Mouse (Mus musculus) embryo, embryonic 11 days (tissue): ENCODE measurements around the gene Fbxl19.
A peak's percentile ranks its signal among the peaks of the same experiment; 100 is the strongest.
"Not testable (repeated sequence)": the region's sequence is repeated elsewhere in the genome, so short reads cannot be mapped to it uniquely, and the experiment has no call there.

Source experiments
- DNase-seq: peaks from one replicate; pipeline ENCODE4 v3.0.0-alpha.2; 2015

Gene Fbxl19

GRCm38 (mm10) chr7:127732066-127732465, 12.3 kb upstream of the Fbxl19 start, which contains the start of gene Ctf2:
Gene Ctf2, minus strand, starts transcription at chr7:127732166.
- DNase-seq: not testable (repeated sequence)

- peak; percentile 97 for DNase-seq
These were observed 908 bp downstream of the Fbxl19 start for GRCm38 (mm10) chr7:127745251-127745651.

DNA sequence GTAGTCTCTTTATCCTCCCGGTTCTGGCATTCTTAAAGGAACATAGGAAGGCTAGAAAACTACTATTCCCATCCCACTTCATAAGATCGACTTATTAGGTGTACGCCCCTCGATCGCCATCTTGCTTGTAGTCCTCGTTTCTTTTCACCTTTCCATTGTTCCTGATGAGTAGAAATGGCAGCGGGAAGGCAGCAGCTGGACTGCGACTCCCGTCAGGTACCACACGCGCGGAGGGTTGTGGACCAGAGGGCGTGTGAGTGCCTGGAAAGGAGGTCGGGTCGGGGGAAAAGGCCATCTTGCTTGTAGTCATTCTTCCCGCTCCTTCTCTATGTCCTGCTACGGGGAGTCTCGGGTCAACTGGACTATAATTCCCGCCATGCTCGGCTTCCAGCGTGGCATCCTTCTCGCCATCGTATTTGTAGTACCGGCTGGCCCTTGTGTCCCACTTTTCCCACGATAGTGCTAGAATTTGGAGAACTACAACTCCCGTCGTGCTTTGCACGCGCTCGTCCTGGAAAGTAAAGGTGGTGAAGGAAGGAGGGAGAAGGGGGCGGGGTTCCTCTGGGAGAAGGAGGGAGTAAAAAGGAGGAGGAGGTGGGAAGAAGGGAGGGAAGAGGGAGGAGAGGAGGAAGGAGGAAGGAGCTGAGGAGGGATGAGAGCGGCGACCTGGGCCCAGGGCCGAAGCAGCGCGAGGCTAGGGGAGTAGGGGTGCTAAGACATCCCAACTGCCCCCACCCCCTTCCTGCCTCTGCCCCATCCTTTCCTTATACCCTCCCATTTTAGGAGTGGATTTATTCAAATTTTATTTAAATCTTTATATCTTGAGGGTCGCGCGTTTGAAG, 1.5 kb downstream of the Fbxl19 start:
- DNase-seq: peak; percentile 97

DNA sequence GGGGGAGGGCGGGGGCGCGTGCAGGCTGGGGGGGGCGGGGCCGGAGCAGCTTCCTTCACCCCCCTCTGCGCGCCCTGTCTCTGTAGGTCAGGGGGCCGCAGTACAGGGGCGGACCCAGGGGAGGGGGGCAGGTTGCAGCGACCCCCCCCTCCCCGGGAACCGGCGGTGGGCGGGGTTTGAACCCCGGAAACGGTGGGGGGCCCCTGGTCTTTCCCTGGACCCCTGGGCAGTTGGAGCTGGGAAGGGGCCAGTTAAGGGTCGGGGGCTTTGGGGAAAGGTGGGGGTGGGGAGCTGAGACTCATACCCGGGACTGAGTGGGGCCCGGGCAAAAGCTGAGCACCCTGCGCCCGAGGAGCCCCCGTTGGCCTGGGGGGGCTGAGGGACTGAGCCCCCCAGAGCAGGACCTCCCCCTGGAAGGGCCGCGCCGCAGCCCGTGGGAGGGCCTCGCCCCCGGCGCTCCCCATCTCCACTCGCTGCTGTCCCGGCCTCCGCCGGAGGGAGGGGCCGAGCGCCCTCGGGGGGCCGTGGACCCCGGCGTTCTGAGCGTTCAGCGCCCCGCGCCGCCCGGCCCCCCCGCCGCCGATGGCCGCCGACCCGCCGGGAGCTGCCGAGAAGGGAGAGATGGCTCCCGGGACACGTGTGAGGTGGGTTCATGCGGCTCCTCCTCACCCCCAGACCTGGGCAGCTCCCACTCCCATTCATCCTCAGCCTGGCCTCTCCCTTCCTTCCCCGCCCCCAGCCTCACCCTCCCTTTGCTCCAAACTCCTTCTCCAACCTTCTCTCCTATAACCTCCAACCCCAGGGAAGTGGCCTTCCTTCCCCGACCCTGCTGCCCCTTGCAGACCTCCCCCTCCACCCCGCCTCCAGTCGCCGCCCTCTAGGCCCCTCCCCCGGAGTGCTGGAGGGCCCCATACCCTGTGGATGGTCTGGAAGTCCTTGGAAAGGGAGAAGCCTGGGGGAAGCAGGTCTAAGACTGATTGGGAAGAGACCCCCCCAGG, 2.5 kb downstream of the Fbxl19 start:
- DNase-seq: peak; percentile 80

DNA sequence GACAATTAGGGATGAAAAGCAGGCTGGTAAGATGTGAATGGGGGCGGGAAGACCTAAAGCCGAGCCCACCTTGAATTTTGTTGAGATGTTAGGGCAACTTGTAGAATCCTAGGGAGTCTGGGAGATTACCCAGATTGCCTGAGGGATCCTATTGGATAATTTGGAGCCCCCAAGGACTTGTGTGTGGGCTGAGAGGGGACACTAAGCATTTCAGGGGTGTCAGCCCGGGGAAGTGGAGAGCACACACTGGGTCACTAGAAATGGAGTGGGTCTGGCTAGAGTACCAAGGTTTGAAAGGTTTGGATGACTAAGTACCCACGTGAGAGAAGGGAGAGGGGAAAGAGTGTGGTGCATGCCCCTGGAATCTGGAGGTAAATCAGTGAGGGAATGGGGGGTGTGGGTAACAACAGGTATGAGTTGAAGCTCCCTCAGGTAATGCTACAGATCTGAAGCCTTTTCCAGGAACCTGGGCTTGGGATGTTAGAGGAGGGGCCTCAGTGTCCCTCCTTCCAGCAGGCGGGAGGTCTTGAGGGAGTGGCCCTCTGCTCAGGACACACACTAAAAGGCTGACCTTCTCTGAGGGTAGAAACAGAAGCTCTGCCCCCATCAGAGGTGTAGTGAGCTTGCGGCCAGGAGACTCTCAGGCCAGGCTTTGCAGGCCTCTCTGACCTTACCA, 3.4 kb downstream of the Fbxl19 start:
- no peak for DNase-seq

DNA sequence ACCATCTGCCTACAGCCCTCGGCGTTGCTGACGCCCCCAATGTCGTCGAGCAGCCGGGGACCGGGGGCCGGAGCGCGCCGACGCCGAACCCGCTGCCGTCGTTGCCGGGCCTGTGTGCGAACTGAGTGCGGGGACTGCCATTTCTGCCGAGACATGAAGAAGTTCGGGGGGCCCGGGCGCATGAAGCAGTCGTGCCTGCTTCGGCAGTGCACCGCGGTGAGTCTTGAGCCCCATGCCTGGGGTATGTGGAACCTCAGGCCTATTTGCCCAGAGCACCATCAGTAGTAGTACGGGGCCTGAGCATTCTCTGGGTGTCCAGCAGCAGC, 3.9 kb downstream of the Fbxl19 start:
- DNase-seq: no peak

- DNase-seq: no peak
These were observed 6.1 kb downstream of the Fbxl19 start for GRCm38 (mm10) chr7:127750131-127751127.

DNA sequence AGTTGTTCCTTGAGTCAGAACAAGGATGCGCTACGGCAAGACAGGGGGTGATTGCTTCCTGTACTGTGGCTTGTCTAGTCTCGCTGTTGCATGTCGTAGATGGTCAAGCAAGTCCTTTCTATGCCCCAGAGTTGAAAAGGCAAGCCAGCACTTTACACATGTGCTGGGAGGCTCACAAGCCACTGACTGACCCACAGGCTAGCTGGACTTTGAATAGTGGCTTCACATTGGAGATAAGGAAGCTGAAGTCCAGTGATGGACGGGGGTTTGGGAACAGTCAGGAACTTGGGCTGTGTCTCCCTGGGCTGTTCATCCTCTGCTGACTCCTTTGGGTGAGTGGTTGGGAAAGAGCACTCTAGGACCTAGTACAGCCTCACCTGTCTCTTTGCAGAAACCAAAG, 7.3 kb downstream of the Fbxl19 start:
- no peak for DNase-seq

- no peak for DNase-seq
These were observed 7.7 kb downstream of the Fbxl19 start for GRCm38 (mm10) chr7:127752069-127752468.

DNA sequence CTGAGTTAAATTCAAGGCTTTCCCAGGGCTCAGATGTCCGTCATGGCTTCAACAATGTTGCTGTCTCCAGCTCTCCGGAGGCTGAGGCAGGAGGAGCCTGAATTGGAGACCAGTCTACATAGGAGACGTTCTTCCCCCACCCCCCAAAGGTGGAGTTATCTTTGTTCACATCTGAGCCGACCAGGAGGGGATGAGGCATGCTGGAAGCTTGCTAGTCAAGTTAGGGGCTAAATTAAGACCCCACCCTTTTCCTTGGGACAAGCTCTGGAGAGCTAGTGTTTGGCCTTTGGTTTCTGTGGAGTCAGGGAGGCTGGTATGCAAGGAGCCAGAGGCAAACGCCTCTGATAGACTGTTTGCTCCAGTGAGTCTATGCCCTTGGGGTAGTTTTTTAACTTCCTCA, 8.8 kb downstream of the Fbxl19 start:
- DNase-seq: no peak

DNA sequence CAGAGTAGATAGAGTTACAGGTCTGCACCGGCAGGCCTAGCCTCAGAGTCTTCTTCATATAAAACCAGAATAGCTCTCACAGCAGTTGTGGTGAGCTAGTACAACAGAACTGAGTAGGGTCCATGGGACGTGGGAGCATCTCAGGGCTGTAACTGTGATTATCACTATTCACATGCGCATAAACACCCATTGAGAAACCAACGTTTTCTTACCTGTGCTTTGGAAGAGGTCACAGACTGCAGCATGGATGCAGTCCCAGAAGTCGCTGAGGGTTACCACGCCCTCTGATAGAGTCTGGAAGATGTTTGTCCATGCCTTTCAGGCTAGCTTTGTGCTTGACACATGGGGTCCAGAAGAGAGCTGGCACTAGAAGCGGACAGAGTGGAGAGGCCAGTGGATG, 9.4 kb downstream of the Fbxl19 start:
- no peak for DNase-seq

DNA sequence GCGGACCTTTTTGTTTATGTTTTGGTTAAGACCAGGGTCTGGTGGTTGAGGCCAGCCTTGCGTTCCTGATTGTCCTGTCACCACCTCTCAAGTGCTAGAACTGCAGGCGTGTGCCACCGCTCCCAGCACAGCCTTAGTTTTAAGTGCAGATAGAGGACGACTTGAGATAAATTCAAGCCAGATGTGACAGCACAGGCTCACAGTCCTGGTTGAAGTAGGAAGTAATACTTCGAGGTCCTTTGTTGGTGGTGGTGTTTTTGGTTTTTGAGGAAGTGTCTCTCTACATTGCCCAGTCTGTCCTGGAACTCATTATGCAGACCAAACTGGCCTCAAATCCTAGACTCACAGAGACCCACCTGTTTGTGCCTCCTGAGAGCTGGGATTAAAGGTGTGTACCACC, 15.4 kb downstream of the Fbxl19 start:
- DNase-seq: no peak

DNA sequence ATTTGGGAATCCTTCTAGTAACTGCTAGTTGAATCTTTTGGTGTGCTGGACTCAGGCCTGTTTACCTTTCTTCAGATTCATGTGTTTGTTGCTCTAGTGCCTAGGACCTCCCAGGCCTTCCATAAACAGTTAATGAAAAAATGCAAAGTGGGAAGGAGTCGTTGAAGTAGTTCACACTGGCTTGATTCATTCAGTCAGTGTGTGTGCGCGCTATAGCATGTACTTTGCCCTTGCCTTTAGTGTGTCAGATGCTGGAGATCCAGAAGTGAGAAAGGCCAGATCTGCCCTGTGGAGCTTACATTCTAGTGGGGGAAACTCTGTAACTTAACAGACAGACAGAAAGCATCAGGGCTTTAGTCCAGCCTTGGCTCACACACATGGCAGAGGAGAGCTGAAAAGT, 16.1 kb downstream of the Fbxl19 start:
- no peak for DNase-seq

- peak; percentile 73 for DNase-seq
These were observed 16.7 kb downstream of the Fbxl19 start for GRCm38 (mm10) chr7:127761026-127761425.

DNA sequence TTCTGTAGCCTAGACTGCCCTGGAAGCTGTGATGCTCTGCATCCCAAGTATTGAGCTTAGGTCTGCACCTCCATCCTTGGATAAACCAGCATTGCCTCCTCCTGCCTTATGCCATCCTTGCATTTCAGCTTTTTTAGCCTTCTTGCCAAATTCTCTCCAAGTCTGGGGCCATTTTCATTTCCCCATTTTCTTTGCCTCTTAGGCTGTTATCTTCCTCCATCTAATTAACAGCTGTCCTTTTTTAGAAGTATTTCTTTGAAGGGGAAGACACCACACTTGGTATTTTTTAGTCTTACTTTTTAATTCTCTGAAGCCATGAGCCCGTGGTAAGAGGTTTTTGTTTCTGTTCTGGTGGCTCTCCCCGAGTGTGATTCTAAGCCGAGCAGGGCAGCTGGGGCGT, 19.3 kb downstream of the Fbxl19 start:
- DNase-seq: no peak

DNA sequence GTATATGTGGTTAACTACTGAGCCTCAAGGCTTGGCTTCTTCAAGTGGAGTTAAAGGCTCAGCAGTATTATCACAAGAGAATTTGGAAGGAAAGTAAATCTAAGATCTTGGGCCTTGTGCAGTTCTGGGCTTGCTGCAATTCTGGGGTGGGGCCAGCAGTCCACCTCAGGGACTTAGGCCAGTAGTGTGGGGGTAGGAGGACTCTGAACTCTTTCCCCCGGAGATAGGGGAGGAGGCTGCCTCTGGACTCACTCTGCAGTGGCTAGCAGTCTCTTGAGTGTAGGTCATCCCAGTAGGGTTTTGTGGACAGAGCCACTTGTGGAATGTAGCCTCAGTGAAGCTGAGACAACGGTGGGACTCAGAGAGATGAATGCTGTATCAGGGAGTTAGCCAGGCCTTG, 21.4 kb downstream of the Fbxl19 start:
- no peak for DNase-seq

GRCm38 (mm10) chr7:127766851-127767609, 22.7 kb downstream of the Fbxl19 start:
- DNase-seq: no peak

- DNase-seq: no peak
These were observed 23.5 kb downstream of the Fbxl19 start for GRCm38 (mm10) chr7:127767671-127768345.

DNA sequence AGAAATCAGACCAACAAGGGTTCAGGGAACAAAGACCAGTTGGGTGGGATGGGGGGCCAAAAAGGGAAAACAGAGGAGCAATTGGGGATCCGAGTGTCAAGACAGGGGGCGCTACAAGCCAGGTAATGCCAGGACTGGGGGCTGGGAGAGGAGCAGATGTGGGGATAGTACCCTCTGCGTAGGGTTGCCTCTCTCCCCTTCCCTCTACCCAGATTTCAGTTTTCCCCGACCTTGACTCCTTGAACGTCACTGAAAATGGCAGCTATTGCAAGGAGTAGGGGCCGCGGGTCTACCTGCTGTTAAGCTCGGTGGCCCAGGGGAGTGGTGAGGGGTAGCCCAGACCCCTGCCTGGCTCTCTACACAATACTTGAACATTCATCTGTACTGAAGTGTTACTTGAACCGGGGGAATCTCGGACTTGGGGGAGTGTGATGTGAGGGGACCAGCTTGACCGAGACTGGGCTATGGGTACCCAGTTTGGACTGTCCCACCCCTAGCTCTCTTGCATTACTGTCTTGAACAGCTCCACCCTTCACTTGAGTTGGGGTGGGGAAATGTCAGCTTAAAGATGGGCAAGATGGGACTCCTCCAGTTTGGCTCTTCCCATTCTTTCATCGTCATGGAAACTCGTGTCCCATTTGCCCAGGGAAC, 24.1 kb downstream of the Fbxl19 start:
- no peak for DNase-seq

DNA sequence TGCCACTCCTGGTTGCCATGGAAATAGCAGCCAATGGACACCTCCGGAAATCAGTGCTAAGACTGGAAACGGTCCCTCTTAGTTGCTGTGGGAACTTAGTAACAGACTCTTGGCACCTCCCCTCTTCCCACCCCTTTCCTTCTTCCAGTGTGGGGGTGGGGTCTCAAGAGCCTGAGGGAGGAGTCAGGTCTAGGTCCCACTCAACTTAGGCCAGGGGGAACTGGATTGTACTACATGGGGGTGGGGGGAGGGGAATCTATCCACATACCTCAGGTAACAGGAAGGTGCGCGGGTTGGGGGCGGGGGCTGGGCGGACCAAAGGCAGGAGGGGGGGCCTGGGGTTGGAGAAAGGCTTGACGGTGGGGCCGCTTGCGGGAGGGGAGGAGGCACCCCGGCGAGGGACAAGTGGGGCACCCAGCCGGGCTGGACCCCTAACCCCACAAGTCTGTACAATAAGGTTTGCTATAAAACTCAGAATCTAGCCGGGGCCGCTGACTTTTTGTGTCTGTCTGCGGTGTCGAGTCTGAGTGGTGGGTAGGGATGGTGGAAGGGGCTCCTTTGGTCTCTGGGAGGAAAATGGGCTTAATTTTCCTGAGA, 24.8 kb downstream of the Fbxl19 start:
- DNase-seq: peak; percentile 95
